Mouse (Mus musculus) heart, embryonic 16.5 days (tissue): ENCODE measurements around the gene Adamts3. TPM values are rescaled to one million over a fixed set of nuclear protein-coding genes. Genes with fewer than 3 reads are reported as not detected.

Source experiments
- ATAC-seq: fragments of 200-750 bp; cut with Nextera tagmentation; replicated peaks from 2 replicates; pipeline ENCODE4 v1.8.0; 2017; ENCODE audit warnings: moderate number of reproducible peaks; ENCODE audit not compliant: insufficient read depth, low FRiP score; ENCODE audit errors: extremely low read depth
- H3K27ac ChIP-seq: fragments of 300-500 bp; sonication (generic); 2 replicates; pipeline ENCODE4 v1.5.1; 2014; ENCODE audit warnings: mild to moderate bottlenecking, low read length, control low read depth, moderate library complexity
- H3K27me3 ChIP-seq: fragments of 300-500 bp; sonication (generic); 2 replicates; pipeline ENCODE4 v1.6.1; 2014; ENCODE audit warnings: low read length, mixed read lengths; ENCODE audit not compliant: control insufficient read depth, insufficient read depth
- H3K36me3 ChIP-seq: fragments of 300-500 bp; sonication (generic); 2 replicates; pipeline ENCODE4 v1.6.1; 2014; ENCODE audit not compliant: control insufficient read depth, insufficient read depth
- H3K4me1 ChIP-seq: fragments of 300-500 bp; sonication (generic); 2 replicates; pipeline ENCODE4 v1.6.1; 2014; ENCODE audit warnings: low read length, mixed read lengths; ENCODE audit not compliant: control insufficient read depth, insufficient read depth
- H3K4me2 ChIP-seq: fragments of 300-500 bp; sonication (generic); 2 replicates; pipeline ENCODE4 v1.6.1; 2014; ENCODE audit warnings: low read depth, mild to moderate bottlenecking, control low read depth, low read length
- H3K4me3 ChIP-seq: fragments of 300-500 bp; sonication (generic); 2 replicates; pipeline ENCODE4 v1.5.1; 2014; ENCODE audit warnings: mild to moderate bottlenecking, control low read depth, low read length
- H3K9ac ChIP-seq: fragments of 300-500 bp; sonication (generic); 2 replicates; pipeline ENCODE4 v1.6.1; 2014; ENCODE audit warnings: low read length, control low read depth
- H3K9me3 ChIP-seq: fragments of 300-500 bp; sonication (generic); replicated peaks from 2 replicates; pipeline ENCODE4 v1.6.1; 2016; ENCODE audit warnings: low read length; ENCODE audit not compliant: control insufficient read depth
- WGBS: fragments of 180-500 bp; shearing (Covaris S2); extraction: QIAGEN DNeasy Blood & Tissue Kit; methylation state at CpG from one replicate; pipeline ENCODE4 v1.1.7; 2014; 5-methylcytosine and 5-hydroxymethylcytosine counted together
- polyA plus RNA-seq: library from polyadenylated mRNA; unstranded; fragments of >200 nt; fragmentation: Nextera tagmentation; extraction: Ambion mirVana; gene quantifications from 2 replicates; pipeline ENCODE4 v1.2.1, GENCODE M21; 2015

The Adamts3 gene
- polyA plus RNA-seq, 1 experiment from 2014 or later, result 3.0 TPM

DNA sequence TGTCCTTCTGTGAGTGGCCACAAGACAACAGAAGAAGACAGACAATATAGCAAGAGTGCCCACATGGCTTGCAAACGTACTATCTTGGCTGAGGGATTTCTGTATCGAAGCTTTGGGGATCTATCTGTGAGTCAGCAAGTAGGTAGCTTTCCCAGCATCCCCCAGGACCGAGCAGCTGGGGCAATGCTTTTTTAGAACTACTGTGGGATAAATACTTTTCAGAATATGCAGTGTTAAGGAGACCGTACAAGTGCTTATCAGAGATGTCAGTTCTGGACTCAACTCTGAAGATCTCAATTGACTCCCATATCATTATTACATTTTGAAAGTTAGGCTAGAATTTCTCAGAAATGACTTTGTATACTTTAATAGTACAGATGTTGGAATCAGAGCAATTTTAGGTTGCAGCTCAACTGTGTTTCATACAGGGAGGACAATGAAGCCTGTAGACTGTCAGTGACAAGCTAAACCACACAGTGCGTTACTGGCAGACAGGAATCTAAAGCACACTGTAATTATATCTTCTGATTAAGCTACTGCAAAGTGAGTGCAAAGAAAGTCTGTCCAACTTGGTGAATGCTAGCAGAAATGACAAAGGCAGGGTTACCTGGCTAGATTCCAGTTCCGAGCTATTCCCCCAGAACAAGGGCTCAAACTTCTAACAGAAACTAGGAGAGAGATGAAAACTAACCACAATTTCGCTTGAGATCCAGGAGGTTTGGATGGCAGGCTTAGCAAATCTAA, 171.8 kb downstream of the Adamts3 start:
- no peaks in the 10 kb centered on the region for H3K9me3 ChIP-seq
- H3K27ac ChIP-seq, result peak overlapping the region; percentile 48; the same call in 1 of the 2 replicates
- peak overlapping the region; percentile 28; the same call in 1 of the 2 replicates for H3K4me2 ChIP-seq
- peak; percentile 49; the same call in 1 of the 2 replicates for ATAC-seq
- H3K27me3 ChIP-seq, result no peaks in the 10 kb centered on the region
- no peaks in the 10 kb centered on the region for H3K36me3 ChIP-seq
- H3K4me1 ChIP-seq, result peaks cover 9% of the 10 kb centered on the region
- H3K9ac ChIP-seq, result peak overlapping the region; percentile 11; the same call in 1 of the 2 replicates
- H3K4me3 ChIP-seq, result no peak overlapping the region
- WGBS, result 45% methylated on average over 7 of the region's 7 CpGs

DNA sequence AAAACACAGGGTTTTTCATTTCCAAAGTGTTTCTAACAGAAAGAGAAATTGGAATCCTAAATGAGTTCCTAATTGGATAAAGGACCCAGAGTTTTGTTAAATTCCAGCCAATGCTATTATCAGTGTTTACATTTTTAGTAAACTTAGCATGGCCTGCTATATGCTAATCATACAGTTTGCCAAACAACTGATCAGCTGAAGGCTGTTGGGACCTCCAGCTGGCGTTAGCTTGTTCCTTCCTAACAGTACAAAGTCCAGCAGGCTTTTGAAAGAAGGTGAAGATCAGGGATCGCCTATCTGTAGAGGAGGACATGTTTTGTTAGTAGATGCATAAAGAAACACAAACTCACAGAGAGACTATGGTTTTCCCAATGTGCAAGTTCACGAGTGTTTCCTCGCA, 173.7 kb downstream of the Adamts3 start:
- Histone ChIP-seq H3K9me3 (no peaks in the 10 kb centered on the region), H3K27ac (no peak overlapping the region)

DNA sequence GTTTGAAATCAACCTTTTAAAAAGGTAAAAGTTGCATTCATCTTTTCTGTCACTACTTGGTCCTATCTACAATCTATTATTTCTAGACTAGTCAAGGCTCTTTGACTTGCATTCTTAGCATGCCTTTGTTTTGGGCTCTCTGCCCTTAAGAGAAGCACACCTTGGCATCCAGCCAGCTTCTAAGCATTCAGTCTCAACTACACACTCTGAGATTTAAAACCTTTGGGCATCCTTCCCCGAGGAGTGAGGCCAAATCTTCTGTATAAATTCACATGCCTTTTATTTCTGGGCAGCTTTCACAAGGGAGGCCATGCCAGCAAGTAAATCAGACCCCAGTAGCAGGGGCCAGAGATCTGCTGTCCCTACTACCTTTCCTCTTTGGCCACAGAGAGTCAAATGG, 178.9 kb downstream of the Adamts3 start:
- no peaks in the 10 kb centered on the region for H3K27me3 ChIP-seq
- 13% methylated on average over 1 of the region's 1 CpGs for WGBS
- H3K4me1 ChIP-seq, result peaks cover 17% of the 10 kb centered on the region
- no peak overlapping the region for H3K4me2 ChIP-seq
- H3K36me3 ChIP-seq, result 0 out of 2 replicates have a peak, but pooled peaks cover 2% of the 10 kb centered on the region
- no peak overlapping the region for H3K4me3 ChIP-seq
- peak; percentile 50 for ATAC-seq
- no peak overlapping the region for H3K9ac ChIP-seq
- peak overlapping the region; percentile 65 for H3K27ac ChIP-seq
- no peaks in the 10 kb centered on the region for H3K9me3 ChIP-seq

More for the DNA sequence above, 173.7 kb downstream of the Adamts3 start:
- WGBS, result 50% methylated on average over 4 of the region's 4 CpGs
- no peaks in the 10 kb centered on the region for H3K27me3 ChIP-seq
- H3K36me3 ChIP-seq, result 0 out of 2 replicates have a peak, but pooled peaks cover 2% of the 10 kb centered on the region
- H3K4me3 ChIP-seq, result no peak overlapping the region
- H3K4me1 ChIP-seq, result peaks cover 12% of the 10 kb centered on the region
- no peak overlapping the region for H3K9ac ChIP-seq
- no peak overlapping the region for H3K4me2 ChIP-seq
- no peak for ATAC-seq

GRCm38 (mm10) chr5:89701241-89702007, 181.7 kb downstream of the Adamts3 start:
- H3K4me3 ChIP-seq, result no peak overlapping the region
- ATAC-seq, result peak; percentile 88
- H3K9me3 ChIP-seq, result no peaks in the 10 kb centered on the region
- no peaks in the 10 kb centered on the region for H3K27me3 ChIP-seq
- peaks cover 17% of the 10 kb centered on the region for H3K4me1 ChIP-seq
- 0 out of 2 replicates have a peak, but pooled peaks cover 2% of the 10 kb centered on the region for H3K36me3 ChIP-seq
- H3K27ac ChIP-seq, result peak overlapping the region; percentile 68
- 35% methylated on average over 9 of the region's 9 CpGs for WGBS
- H3K9ac ChIP-seq, result no peak overlapping the region
- no peak overlapping the region; the same call in 1 of the 2 replicates for H3K4me2 ChIP-seq

GRCm38 (mm10) chr5:89687826-89688225, 195.3 kb downstream of the Adamts3 start:
- WGBS, result 86% methylated on average over 1 of the region's 1 CpGs
- ATAC-seq, result no peak
- H3K27ac ChIP-seq, result no peak overlapping the region
- no peak overlapping the region for H3K9ac ChIP-seq
- no peak overlapping the region for H3K4me2 ChIP-seq
- no peaks in the 10 kb centered on the region for H3K36me3 ChIP-seq
- H3K4me1 ChIP-seq, result no peaks in the 10 kb centered on the region
- H3K4me3 ChIP-seq, result no peak overlapping the region
- H3K9me3 ChIP-seq, result no peaks in the 10 kb centered on the region
- H3K27me3 ChIP-seq, result no peaks in the 10 kb centered on the region

GRCm38 (mm10) chr5:89679871-89680536, 203.1 kb downstream of the Adamts3 start:
- ATAC-seq, result no peak
- H3K4me2 ChIP-seq, result no peak overlapping the region
- H3K27ac ChIP-seq, result no peak overlapping the region
- H3K9me3 ChIP-seq, result no peaks in the 10 kb centered on the region
- 57% methylated on average over 5 of the region's 5 CpGs for WGBS
- no peaks in the 10 kb centered on the region for H3K36me3 ChIP-seq
- no peak overlapping the region for H3K4me3 ChIP-seq
- no peak overlapping the region for H3K9ac ChIP-seq
- H3K27me3 ChIP-seq, result no peaks in the 10 kb centered on the region
- H3K4me1 ChIP-seq, result no peaks in the 10 kb centered on the region

DNA sequence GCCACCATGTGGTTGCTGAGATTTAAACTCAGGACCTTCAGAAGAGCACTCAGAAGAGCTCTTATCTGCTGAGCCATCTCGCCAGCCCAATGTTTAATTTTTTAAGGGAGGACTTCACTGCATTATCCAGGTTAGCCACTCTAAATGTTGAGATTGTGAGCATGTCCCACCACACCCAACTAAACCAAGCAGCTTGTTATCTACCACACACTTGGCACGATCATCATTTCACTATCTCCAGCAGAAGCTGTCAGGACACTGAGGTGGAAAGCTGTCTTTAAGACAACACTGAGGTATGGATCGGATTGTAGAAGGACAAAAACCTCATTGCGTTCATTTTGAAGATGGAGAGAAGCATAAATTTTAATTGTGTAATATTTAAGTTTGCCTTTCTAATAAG, 205.0 kb downstream of the Adamts3 start:
- Histone ChIP-seq H3K9ac (no peak overlapping the region), H3K27me3 (no peaks in the 10 kb centered on the region), H3K27ac (no peak overlapping the region), H3K4me1 (no peaks in the 10 kb centered on the region), H3K36me3 (no peaks in the 10 kb centered on the region), H3K4me2 (no peak overlapping the region), H3K9me3 (no peaks in the 10 kb centered on the region), H3K4me3 (no peak overlapping the region)
- WGBS, result 80% methylated on average over 4 of the region's 4 CpGs
- ATAC-seq, result no peak

- H3K4me1 ChIP-seq, result no peaks in the 10 kb centered on the region
- H3K27ac ChIP-seq, result no peak overlapping the region
- no peak for ATAC-seq
- no peak overlapping the region for H3K9ac ChIP-seq
- H3K27me3 ChIP-seq, result no peaks in the 10 kb centered on the region
- H3K9me3 ChIP-seq, result no peaks in the 10 kb centered on the region
- no peak overlapping the region for H3K4me2 ChIP-seq
- no peak overlapping the region for H3K4me3 ChIP-seq
- no peaks in the 10 kb centered on the region for H3K36me3 ChIP-seq
- 72% methylated on average over 9 of the region's 9 CpGs for WGBS
These were observed 208.9 kb downstream of the Adamts3 start for GRCm38 (mm10) chr5:89674066-89674848.
